Mouse (Mus musculus) adipocyte (in vitro differentiated cells): ENCODE measurements around the gene Mst1r.

Experiments used
- DNase-seq: peaks from one replicate; pipeline ENCODE4 v3.0.0-alpha.2; 2016; ENCODE audit warnings: low spot score

The Mst1r gene

GRCm38 (mm10) chr9:107906252-107906966 is at the start of gene Mst1r:
Gene Mst1r, plus strand, starts transcription at chr9:107906873.
- DNase-seq: no peak

DNA sequence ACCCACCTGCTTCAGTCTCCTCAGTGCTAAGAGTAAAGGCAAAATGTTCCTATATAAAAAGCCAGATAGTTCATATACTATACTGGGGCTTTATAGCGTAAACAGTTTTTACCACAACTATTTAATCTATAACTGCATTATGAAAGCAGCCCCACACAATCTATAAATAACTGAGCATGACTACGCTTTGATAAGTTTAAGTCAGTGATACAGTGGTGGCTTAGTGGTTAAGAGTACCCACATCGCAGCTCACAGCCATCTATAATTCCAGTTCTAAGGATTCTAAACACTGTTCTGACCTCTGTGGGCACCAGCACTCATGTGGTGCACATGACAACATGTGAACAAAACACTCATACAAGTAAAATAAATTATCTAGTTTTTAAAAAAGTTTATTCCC is 48.3 kb upstream of the Mst1r start:
- no peak for DNase-seq

- DNase-seq: no peak
These were observed 42.2 kb upstream of the Mst1r start for GRCm38 (mm10) chr9:107864493-107864892.

- DNase-seq: no peak
These were observed 40.6 kb upstream of the Mst1r start for GRCm38 (mm10) chr9:107866081-107866480.

DNA sequence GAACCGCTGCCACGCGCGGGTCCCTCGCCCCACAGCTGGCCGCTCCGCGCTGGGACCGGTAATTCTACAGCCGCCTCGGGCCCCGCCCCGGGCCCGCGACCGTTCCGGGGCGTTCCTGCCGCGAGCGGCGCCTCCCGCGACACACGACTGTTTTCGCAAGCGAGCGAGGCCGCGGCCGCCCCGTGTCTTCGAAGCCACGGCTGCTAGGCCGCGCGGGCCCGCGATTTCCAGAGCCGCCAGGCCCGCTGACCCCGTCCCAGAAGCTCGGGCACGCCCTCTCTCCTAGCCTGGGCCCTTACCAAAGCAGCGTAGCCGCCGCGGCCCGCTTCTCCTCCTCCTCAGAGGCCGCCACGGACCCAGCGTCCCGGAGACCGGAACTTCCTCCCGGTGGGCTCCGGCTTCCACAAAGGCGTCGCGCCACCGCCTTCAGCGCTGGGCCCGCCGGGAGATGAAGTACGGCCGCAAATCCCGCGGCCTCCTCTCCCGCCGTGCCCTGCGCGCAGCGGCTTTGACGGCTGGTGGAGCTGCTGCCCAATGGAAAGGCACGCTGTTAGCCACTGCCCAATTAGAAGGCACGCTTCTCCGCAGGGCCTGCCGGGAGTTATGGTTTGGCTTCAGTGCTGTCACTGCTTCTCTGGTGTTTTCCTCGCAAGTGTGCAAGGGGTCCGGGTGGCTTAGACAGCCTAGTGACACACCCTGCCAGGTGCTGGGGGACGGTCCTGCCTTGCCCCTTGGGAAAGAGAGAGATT is 34.1 kb upstream of the Mst1r start:
- peak; percentile 90 for DNase-seq

- no peak for DNase-seq
These were observed 33.5 kb upstream of the Mst1r start, which contains the start of gene Rbm6 for GRCm38 (mm10) chr9:107873137-107873536. Gene Rbm6, minus strand, starts transcription at chr9:107873237.

GRCm38 (mm10) chr9:107880411-107880810 is 26.3 kb upstream of the Mst1r start:
- DNase-seq: no peak

- peak; percentile 85 for DNase-seq
These were observed 18.8 kb upstream of the Mst1r start, which contains the start of gene Mon1a for GRCm38 (mm10) chr9:107887804-107888266. Gene Mon1a, plus strand, starts transcription at chr9:107888151.

- DNase-seq: peak; percentile 39
These were observed 18.3 kb upstream of the Mst1r start for GRCm38 (mm10) chr9:107888267-107888850.

DNA sequence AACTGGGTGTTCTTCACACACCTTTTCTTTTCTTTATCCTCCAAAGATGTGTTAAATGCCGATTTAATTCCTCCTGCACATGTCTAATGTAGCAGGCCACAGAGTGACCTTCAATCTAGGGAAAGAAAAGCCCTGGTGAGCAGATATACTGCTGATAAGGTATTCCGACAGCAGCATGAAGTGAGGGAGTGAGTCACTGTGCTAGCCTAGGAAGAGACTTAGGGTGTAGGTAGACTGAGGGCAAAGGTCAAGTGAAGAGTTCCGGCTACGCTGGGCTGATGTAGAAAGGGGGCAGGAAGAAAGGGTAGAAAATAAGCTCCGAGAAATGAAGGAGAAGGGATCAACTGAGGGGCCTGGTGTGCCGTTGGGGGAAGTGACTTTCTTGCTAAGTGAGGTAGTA is 16.4 kb upstream of the Mst1r start:
- DNase-seq: no peak

GRCm38 (mm10) chr9:107891023-107891422 is 15.7 kb upstream of the Mst1r start:
- no peak for DNase-seq

DNA sequence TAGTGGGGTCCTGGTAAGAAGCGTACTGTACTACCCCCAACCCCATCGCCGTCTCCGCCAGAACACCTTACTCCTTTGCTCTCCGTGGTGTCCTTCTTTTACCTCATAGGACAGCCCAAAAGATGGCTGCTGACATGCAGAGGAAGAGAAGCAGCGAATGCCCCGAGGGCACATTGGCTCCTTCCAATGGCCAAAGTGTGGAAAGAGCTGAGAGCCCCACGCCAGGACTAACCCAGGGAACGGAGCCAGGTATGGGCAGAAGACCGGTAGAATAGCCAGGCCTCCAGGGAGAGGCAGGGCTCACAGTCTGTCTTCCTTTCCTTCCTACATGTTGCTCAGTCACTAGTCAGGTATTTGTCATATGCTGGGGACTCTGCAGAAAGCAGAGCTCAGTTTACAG is 8.1 kb upstream of the Mst1r start:
- DNase-seq: peak; percentile 28

GRCm38 (mm10) chr9:107899855-107900254 is 6.8 kb upstream of the Mst1r start:
- no peak for DNase-seq

DNA sequence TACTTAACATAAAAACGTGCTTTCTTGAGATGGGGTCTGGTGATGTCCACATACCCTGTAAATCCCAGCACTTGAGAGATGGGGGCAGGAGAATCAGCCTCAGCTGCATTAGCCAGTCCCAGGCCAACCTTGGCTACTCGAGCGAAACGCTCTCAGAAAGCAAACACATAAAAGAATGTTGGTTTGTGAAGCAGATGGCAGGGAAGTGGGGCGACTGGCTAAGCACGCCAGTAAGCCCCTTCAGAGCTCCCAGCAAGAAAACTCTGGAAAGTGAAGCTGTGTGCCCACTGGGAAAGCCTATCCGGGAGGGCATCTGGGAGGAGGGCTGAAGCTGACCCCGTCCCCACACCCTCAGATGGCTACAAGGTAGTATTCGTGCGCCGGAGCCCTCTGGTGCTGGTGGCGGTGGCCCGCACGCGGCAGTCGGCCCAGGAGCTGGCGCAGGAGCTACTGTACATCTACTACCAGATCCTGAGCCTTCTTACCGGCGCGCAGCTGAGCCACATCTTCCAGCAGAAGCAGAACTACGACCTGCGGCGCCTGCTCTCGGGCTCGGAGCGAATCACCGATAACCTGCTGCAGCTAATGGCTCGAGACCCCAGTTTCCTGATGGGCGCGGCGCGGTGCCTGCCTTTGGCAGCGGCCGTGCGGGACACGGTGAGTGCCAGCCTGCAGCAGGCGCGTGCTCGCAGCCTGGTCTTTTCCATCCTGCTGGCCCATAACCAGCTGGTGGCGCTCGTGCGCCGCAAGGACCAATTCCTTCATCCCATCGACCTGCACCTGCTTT is 5.6 kb upstream of the Mst1r start:
- DNase-seq: no peak

GRCm38 (mm10) chr9:107901627-107901914 is 5.1 kb upstream of the Mst1r start:
- DNase-seq: no peak

DNA sequence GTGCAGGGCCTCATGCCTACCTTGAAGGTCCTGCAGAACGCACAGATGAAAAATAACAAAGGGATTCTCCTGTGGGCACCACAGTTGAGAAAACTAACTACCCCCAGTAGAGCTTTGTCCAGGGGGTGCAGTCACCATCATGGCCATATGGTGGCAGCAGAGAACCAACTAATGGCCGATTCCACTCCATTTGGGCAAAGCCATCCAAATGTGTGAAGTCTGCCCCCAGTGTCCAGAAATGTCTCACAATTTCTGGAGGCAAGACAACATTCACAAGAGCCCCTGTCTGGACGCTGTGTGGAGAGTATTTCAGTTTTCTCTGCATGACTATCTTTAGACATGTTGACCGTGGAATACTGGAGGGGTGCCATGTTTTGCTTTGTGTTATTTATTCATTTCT is 1.9 kb upstream of the Mst1r start:
- DNase-seq: peak; percentile 90

DNA sequence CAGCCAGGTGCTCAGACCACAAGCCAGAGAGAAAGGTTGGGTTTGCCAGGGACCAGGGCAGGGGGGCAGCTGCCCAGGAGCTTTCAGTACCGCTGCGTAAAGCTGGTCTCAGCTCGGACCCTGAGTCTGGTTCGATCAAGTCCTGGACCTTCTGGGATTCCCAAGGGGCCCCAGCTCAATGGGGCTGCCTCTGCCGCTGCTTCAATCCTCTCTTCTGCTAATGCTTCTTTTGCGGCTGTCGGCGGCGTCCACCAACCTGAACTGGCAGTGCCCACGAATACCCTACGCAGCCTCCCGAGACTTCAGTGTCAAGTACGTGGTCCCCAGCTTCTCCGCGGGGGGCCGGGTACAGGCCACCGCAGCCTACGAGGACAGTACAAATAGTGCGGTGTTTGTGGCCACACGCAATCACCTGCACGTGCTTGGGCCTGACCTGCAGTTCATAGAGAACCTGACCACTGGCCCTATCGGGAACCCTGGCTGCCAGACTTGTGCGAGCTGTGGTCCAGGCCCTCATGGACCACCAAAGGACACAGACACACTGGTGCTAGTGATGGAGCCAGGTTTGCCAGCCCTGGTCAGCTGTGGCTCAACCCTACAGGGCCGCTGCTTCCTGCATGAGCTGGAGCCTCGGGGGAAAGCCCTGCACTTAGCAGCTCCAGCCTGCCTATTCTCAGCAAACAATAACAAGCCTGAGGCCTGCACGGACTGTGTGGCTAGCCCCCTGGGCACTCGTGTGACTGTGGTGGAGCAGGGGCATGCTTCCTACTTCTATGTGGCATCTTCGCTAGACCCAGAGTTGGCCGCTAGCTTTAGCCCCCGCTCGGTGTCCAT is 511 bp downstream of the Mst1r start:
- DNase-seq: no peak

- DNase-seq: no peak
These were observed 1.1 kb downstream of the Mst1r start for GRCm38 (mm10) chr9:107907801-107908120.

GRCm38 (mm10) chr9:107908410-107909158 is 1.9 kb downstream of the Mst1r start:
- DNase-seq: peak; percentile 56

- no peak for DNase-seq
These were observed 3.5 kb downstream of the Mst1r start for GRCm38 (mm10) chr9:107910025-107910769.
